Mouse (Mus musculus) kidney, adult 2 months (tissue): Measurements from ENCODE around the gene Chst14. TPM values are rescaled to one million over a fixed set of nuclear protein-coding genes. Genes with fewer than 3 reads are reported as not detected.
A peak's percentile ranks its signal among the peaks of the same experiment; 100 is the strongest.

Source experiments
- DNase-seq: peaks from one replicate; pipeline ENCODE4 v3.0.0; 2021
- H3K27ac ChIP-seq: fragments of 200-500 bp; 2 replicates; pipeline ENCODE4 v1.5.1; 2012; ENCODE audit warnings: low read depth, low read length, control low read depth, inconsistent platforms; ENCODE audit not compliant: insufficient read depth
- H3K27me3 ChIP-seq: fragments of 200-500 bp; replicated peaks from 2 replicates; pipeline ENCODE4 v1.6.1; 2012; ENCODE audit warnings: mild to moderate bottlenecking, moderate library complexity, low read length, inconsistent platforms; ENCODE audit not compliant: control insufficient read depth, insufficient read depth
- H3K36me3 ChIP-seq: fragments of 200-500 bp; 2 replicates; pipeline ENCODE4 v1.6.1; 2012; ENCODE audit warnings: mild to moderate bottlenecking, moderate library complexity, low read length, inconsistent platforms; ENCODE audit not compliant: control insufficient read depth, insufficient read depth
- H3K4me1 ChIP-seq: fragments of 200-500 bp; 2 replicates; pipeline ENCODE4 v1.6.1; 2011; ENCODE audit warnings: low read length; ENCODE audit not compliant: control insufficient read depth, insufficient read depth
- H3K4me3 ChIP-seq: fragments of 200-500 bp; 2 replicates; pipeline ENCODE4 v1.5.1; 2011; ENCODE audit warnings: mild to moderate bottlenecking, low read depth, low read length, control low read depth; ENCODE audit not compliant: insufficient read depth
- CTCF ChIP-seq: fragments of 200-500 bp; conservative IDR thresholded peaks from 2 replicates; pipeline ENCODE4 v1.5.1; 2011; ENCODE audit warnings: low read depth, mild to moderate bottlenecking, control low read depth, low read length, moderate library complexity, mixed read lengths; ENCODE audit not compliant: insufficient read depth, insufficient read length
- POLR2A ChIP-seq: fragments of 200-500 bp; IDR thresholded peaks from one replicate; pipeline ENCODE4 v1.6.1; 2011; ENCODE audit warnings: low read depth, low read length, control low read depth
- WGBS: fragments of 180-500 bp; shearing (Covaris S2); methylation state at CpG from one replicate; pipeline ENCODE4 v1.1.7; 2018; 5-methylcytosine and 5-hydroxymethylcytosine counted together
- polyA plus RNA-seq: library from polyadenylated mRNA; depleted of rRNA; stranded (reverse); fragments of >200 nt; gene quantifications from 2 replicates; pipeline ENCODE4 v1.2.3, GENCODE M21; 2012

Chst14 gene
- polyA plus RNA-seq, 1 experiment = 7.4 TPM

DNA sequence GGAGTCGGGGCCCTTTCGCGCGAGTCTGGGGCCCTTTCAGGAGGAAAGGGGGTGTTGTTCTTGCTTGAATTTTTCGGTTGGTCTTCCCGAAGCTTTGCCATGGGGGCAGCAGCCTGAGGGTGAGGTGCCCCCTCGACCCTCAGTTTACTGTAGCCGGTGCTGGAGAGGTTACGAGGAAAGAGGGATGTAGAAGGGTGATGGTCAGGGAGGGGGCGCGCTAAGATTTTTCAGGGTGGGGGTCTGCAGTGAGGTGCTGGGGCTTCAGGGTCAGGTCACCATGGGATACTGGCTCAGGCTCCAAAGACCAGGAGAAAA is 25.5 kb upstream of the Chst14 start:
- Histone ChIP-seq H3K4me1 (peaks cover 8% of the 10 kb centered on the region; the same call in 1 of the 2 replicates), H3K27me3 (no peaks in the 10 kb centered on the region), H3K36me3 (no peaks in the 10 kb centered on the region), H3K4me3 (peak overlapping the region; percentile 40), H3K27ac (no peak overlapping the region)
- TF ChIP-seq CTCF = no peak
- TF ChIP-seq POLR2A = no peak
- no peak for DNase-seq
- 2% methylated on average over 11 of the region's 11 CpGs for WGBS

GRCm38 (mm10) chr2:118901175-118902031 is 24.9 kb upstream of the Chst14 start:
- H3K27ac ChIP-seq = peak overlapping the region; percentile 84
- TF ChIP-seq POLR2A (no peak), CTCF (no peak)
- 1% methylated on average over 90 of the region's 120 CpGs for WGBS

DNA sequence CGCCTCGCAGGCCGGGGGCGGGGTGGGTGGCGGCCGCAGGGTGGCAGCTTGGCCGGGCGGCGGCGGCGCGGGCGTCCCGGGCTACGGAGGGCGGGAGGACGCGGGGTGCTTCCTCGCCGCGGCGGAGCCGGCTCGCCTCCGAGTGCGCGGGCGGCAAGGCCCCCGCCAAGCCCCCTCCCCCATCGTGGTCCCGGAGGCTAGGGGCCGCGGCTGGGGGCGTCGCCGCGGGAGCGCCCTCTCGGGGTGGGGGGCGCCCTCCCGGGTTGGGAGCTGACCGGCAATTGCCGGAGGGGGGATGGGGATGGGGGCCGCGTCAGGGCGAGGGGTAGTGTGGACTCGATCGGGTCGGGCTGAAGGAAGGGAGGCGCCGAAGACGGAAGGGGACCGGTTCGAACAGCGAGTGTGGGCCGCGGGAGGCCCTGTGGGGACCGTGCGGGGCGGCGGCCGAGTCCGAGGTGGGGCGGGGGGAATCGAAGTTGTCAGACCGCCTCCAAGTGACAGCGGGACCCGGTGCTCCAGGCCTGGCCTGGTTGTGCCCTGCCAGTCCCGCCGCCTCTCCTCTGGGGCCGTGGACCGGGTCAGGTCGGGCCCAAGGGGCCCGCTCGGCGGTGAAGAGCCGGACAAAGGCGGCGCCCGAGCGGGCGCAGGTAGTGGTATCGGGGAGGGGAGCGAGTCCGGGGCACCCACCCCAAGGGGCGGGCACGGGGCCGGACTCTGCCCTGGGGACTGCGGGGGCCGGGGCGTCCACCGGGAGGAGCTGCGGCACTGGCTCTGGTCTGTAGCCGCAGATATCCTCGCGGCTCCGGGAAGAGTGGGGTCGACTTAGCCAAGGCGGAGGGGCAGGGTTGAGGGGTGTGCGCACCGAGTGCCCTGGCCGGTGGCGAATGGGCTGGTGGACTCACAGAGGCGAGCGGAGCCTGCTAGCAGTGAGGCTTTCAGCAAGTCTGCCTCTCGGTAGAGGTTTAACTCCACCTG is 24.0 kb upstream of the Chst14 start:
- Histone ChIP-seq H3K36me3 (no peaks in the 10 kb centered on the region), H3K27ac (peak overlapping the region; percentile 17), H3K4me3 (peak overlapping the region; percentile 87), H3K27me3 (no peaks in the 10 kb centered on the region), H3K4me1 (peaks cover 17% of the 10 kb centered on the region)
- DNase-seq = peak; percentile 84
- under 1% methylated on average over 106 of the region's 106 CpGs for WGBS
- TF ChIP-seq POLR2A (no peak), CTCF (peak; percentile 28)

More at GRCm38 (mm10) chr2:118901175-118902031, 24.9 kb upstream of the Chst14 start:
- Histone ChIP-seq H3K36me3 (no peaks in the 10 kb centered on the region), H3K27me3 (no peaks in the 10 kb centered on the region), H3K4me3 (peak overlapping the region; percentile 87), H3K4me1 (peaks cover 13% of the 10 kb centered on the region; the same call in 1 of the 2 replicates)
- peak; percentile 99 for DNase-seq

DNA sequence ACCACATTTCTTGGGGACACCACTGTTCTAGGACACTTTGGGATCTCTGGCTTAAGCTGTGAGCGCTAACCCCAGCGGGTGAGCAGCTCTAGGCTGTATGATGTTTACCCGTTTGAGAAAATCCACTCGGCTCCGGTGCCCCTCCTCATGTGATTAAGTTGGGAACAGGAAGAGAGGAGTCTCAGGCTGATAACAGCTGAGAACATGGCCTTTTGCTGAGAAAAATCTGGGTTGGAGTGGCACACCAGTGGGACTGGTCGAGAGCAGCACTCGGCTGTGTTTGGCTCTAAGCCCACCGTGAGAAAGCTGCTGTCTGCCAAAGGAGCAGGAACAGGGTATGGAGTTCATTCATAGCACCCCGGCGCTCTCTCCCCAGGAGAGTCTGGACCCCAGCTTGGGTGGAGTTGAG is 23.0 kb upstream of the Chst14 start:
- Histone ChIP-seq H3K4me3 (no peak overlapping the region), H3K27me3 (no peaks in the 10 kb centered on the region), H3K27ac (no peak overlapping the region), H3K4me1 (peaks cover 17% of the 10 kb centered on the region), H3K36me3 (no peaks in the 10 kb centered on the region)
- no peak for TF ChIP-seq CTCF
- no peak for TF ChIP-seq POLR2A
- WGBS = 22% methylated on average over 10 of the region's 10 CpGs
- peak; percentile 37 for DNase-seq

DNA sequence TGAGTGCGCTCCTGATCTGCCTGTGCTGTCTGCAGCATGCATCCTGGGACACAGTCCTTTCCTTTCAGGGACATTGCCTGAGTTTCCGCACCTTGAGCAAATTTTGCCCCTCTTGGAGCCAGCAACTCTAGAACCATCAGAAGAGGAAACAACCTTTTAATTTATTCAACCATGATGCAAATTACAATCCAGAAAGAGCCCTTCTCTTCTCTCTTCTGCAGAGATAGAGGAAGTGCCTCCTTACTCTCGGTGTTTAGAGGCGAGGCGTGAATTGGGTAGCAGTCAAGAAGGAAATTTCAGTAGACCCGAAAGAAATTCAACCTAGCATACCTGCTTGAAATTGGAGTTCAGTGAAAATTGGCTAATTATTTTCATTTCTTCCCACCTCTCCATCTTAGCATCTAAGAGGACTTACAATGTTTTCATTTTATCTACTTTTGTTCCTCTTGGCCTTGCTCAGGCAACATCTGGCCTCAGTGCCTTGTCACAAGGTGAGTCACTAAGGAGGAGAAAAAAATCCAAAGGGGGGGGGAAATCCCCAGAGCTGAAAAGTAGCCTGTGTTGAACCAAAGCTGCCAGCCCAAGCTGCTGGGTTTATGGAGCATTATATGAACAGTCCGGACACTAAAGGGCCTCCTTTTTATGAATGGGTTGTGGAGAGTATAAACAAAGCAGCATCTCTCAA is 20.7 kb upstream of the Chst14 start:
- 78% methylated on average over 7 of the region's 7 CpGs for WGBS
- TF ChIP-seq POLR2A = no peak
- H3K4me1 ChIP-seq = peaks cover 32% of the 10 kb centered on the region

GRCm38 (mm10) chr2:118906118-118906492 is 20.2 kb upstream of the Chst14 start:
- Histone ChIP-seq H3K4me1 (peaks cover 38% of the 10 kb centered on the region), H3K36me3 (no peaks in the 10 kb centered on the region), H3K27ac (no peak overlapping the region), H3K27me3 (no peaks in the 10 kb centered on the region), H3K4me3 (no peak overlapping the region)
- WGBS = 73% methylated on average over 5 of the region's 5 CpGs
- TF ChIP-seq CTCF (no peak), POLR2A (no peak)
- no peak for DNase-seq

More for the DNA sequence above, 20.7 kb upstream of the Chst14 start:
- no peak for DNase-seq
- Histone ChIP-seq H3K27ac (no peak overlapping the region), H3K27me3 (no peaks in the 10 kb centered on the region), H3K36me3 (no peaks in the 10 kb centered on the region), H3K4me3 (no peak overlapping the region)

DNA sequence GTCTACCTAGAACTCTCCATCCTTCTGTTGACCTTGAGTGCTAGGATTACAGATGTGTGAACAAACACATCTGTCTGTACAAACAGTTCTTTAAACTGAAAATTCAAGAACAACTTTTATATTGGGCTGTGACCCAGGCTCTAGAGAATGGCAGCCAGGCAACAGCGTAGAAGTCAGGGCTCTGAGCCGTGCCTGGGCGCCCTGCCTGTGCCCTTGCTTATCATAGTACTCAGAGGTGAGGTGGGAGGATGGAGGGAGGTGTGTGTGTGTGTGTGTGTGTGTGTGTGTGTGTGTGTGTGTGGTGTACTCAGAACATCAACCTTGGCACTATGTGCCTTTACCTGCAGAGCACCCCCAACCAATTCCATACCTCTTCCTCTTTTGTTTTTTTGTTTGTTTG is 18.5 kb upstream of the Chst14 start:
- Histone ChIP-seq H3K4me1 (peaks cover 54% of the 10 kb centered on the region), H3K4me3 (no peak overlapping the region), H3K36me3 (no peaks in the 10 kb centered on the region), H3K27ac (0 out of 2 replicates have a peak overlapping the region, but pooled peaks have one; percentile 27), H3K27me3 (no peaks in the 10 kb centered on the region)
- no peak for TF ChIP-seq POLR2A
- TF ChIP-seq CTCF = no peak
- WGBS = 62% methylated on average over 3 of the region's 3 CpGs
- DNase-seq = no peak
